Mouse (Mus musculus) retina, adult 2 months (tissue): Measurements from ENCODE around the gene Rbms1.

Experiments used
- DNase-seq: peaks from one replicate; pipeline ENCODE4 v3.0.0-alpha.2; 2012; ENCODE audit warnings: low read depth, low spot score

Rbms1 gene

DNA sequence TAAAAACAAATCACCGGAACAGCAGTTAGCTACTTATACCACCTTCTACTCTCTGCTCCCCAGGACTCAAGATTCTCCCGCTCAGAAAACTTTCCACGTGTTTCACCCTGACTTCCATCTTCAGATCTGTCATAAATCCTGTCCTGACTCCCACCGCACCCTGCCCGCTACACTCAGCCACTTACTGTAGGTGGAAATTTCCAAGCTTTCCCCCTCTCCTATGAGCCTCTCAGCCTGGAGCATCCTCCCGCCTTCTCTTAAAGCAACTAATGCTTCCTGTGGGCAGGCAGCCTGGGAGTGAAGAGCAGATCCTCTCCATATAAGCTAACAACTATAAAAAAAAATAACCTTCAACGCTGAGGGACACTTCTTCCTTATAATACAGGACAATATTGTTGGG, 44.6 kb downstream of the Rbms1 start:
- no peak for DNase-seq

DNA sequence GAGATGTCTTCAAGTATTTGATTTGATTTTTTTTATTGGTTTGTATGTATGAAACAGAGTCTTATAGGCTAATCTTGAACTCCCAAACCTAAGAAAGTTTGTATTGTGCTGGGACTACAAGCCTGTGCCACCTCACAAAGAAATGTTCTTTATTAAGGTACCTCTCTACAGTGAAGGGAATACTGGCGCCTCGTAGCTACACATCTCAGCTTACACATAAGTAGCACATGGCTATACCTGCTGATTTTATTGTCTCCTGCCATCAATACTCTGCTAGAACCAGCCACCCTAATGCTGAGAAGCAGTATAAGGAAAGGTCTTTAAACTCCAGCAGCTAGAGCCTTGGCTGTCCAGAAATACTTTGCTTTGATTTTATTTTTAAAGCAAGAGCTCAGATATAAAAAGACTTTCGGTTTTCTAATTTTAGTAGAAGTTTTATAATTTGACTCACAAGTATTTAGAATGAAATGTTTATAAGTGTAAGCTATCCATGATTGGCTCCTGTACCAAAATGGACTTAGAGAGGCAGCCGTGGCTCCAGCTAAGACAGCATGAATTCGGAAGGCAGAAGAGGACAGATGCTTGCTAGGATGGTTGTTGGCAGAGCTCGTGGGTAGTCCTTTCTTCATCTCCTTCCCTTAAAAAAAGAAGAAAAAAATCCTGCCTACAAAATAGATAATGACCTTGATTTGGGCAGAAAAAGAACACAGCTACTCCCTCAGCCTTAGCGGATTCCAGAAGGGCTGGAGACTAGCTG, 48.3 kb downstream of the Rbms1 start:
- no peak for DNase-seq

DNA sequence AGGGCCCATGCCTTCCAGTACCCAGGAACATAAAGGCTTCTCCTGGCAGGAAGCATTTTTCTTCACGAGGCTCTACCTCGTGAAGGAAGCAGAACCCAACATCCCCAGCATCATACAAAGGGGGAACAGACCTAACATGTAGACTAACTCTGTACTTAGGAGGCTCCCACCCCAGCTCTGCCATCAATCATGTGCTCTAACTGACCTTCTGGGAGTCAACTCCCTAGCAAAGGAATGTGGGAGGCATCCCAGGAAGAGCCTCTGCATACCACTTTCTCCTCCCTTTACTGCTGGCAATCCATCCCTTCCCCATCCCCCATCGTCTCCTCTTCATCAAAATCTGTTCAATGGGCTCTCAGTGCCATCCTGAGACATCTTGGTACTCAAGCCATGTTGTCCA, 49.7 kb downstream of the Rbms1 start:
- DNase-seq = no peak

- no peak for DNase-seq
Measured at GRCm38 (mm10) chr2:60911716-60912115, 51.3 kb downstream of the Rbms1 start.

DNA sequence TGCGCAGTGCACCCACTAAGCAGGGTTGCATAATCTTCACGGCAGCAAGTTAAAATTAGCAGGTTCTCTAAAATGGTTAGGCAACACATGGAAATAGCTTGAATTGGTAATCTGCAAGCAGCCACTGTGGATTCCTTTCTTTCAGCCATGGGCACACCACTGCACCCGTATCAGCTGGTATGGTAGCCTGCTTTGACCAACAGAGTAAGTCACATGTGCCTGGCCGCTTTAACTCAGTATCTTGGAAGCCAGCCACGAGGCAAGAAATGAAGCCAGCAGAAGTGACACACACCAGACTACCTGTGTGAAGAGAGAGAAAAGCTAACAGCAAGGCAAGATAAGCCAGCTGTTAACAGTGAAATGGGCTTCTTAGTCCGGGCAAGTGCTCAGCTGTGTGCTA, 52.2 kb downstream of the Rbms1 start:
- no peak for DNase-seq

DNA sequence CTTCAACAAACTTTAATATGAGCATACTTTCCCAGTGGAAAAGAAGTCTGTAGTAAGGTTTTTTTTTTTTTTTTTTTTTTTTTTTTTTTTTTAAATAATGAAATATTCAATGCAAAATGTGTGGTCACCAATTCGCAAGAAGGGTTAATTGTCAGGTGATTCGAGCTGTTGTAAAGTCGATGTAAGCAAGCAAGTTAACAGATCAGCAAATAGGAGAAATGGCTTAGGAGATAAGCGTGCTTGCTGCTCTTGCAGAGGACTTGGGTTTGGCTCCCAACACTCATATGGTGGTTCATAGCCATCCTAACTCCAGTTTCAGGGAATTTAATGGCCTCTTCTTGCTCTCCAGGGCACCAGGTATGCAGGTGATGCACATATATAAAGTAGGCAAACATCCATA, 54.4 kb downstream of the Rbms1 start:
- no peak for DNase-seq

- DNase-seq = no peak
Measured at GRCm38 (mm10) chr2:60908116-60908515, 54.9 kb downstream of the Rbms1 start.

DNA sequence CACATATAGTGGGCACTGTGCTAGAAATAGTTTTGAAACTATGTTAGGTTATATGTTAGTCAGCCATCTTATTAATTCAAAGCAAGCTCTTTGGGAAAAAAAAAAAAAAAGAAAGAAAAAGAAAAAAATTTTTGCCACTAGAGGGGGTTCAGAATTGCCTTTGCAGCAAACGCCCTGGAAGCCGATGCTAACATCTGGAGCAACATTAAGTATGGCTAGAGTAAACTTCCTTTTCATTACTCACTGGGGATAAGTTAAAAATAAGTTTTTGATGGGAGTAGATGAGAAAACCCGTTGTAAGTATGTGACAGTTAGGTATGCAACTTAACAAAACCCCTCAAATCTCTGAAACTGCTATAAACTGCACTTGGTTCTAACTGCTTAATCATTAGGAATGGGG, 57.7 kb downstream of the Rbms1 start:
- no peak for DNase-seq

- no peak for DNase-seq
Measured at GRCm38 (mm10) chr2:60904141-60904540, 58.9 kb downstream of the Rbms1 start.

DNA sequence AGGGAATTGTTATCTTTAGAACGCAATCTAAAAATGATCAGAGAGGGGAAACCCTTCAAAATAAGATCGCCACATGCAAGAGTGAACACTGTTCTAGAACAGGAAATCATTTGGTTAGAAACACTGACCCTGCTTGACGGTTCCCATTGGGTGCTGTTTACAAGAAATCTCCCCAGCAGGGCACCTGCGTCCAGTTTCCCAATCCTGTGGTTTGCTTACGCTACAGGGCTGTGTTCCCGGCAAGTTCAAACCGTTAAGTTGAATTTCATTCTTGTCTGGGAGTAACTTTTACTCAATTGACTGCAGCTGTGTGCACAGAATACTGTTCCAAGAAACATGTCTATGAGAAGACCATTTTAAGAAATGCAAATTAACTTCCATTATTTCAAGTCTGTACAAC, 59.5 kb downstream of the Rbms1 start:
- no peak for DNase-seq

GRCm38 (mm10) chr2:60902446-60903137, 60.4 kb downstream of the Rbms1 start:
- DNase-seq = no peak

DNA sequence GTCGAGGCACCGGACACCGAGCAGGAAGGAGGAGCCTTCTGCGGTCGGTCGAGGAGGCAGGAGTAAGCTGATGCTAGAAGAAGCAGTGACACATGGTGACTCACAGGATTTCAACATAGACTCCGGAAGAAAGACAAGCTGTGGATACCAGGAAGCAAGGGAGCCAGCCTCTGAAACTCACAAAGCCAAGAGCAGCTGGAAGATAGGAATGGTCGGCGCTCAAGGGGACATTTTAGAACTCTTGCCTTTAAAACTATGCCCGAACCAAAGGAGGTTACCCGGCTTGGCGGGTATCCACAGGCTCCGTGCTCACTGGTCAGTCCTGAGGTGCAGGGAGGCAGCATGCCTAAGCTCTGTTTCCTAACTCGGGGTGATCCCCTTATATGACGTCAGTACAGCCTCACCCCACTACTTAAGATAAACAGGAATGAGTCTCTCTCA, 61.5 kb downstream of the Rbms1 start:
- no peak for DNase-seq

DNA sequence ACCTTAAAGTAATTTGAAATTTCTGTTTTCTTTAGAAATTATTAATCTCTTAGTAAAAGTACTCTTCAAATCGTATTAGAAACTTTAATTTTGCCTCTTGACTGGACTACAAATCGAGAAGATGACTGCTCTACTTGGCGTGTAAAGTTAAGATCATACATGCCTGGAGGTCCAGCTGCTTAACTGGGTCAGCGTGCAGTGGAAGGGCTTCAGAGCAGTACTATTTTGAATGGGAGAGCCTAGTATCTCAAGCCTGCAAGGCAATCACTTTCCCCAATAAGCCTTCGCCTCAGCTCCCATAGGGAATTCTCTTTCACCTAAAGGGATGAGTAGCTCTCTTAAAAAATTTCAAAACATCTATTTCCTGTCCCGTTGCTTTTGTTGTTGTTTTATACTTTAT, 62.0 kb downstream of the Rbms1 start:
- DNase-seq = no peak

DNA sequence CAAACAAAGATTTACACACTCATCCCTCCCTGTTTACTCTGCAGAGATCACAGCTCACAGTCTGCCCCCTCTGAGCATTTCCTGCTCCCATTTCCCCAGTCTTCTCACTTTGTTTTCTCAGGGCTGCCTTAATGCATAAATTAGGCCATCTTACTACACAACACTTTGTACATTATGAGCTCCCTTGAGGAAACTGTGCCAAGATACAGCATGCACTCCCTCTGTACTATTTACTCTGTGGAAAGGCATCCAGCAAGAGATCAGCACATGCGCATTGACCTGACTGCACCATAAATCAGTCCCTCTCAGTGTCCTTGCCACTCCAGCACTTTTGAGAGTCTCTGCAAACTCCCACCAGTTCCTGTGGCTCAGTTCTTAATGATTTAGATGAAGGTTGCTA, 70.0 kb downstream of the Rbms1 start:
- DNase-seq = no peak

- no peak for DNase-seq
Measured at GRCm38 (mm10) chr2:60883931-60884330, 79.1 kb downstream of the Rbms1 start.

DNA sequence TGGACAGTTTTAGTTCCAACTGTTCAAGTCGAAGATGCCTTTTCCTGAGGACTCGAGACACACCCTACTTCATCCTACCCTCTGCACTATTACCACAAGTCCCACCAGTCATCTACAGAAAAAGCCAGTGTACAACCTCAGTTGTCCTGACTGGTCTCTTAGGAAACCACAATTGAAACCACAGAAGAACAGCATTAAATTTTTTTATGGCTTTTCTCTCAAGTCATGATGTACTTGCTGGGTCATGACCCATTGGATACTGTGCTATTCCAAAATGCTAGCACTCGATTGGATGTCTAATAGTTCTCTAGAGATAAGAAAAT, 80.0 kb downstream of the Rbms1 start:
- no peak for DNase-seq

DNA sequence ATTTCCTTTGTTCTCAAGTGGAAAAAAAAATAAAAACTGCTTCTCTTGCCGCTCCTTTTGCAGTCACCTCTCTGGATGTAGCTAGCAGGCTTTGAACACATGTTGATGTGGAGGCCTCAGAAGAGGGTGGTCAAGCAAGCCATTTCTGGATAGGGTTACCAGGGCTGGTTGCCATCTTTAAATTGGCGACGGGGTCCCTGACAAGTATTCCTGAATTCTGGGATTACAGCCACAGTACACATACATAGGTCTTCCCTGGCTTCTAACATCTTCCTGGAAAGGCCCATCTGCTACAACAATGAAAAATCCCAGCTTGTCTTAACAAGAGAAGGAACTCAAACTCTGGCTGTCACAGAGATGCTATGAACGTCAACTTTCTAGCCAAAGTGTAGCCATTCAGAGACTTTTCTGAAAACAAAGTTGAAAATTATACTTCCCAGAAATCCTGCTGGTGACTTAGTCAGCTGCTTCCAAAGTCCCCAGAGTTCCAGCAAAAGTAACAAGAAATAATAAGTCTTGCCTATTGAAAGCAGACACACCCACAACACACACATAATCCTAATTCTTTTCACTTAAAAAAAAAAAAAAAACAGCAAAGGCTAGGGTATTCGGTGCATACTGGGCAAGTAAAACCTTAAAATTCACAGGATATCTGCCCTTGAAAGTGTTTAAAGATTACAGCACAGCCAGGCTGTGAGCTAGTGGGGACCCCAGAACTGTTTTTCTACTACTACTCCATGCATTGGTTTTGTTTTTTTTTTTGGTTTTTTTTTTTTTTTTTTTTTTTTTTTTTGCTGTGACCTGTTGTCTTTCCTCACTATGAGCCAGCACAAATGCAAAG, 80.6 kb downstream of the Rbms1 start:
- no peak for DNase-seq

DNA sequence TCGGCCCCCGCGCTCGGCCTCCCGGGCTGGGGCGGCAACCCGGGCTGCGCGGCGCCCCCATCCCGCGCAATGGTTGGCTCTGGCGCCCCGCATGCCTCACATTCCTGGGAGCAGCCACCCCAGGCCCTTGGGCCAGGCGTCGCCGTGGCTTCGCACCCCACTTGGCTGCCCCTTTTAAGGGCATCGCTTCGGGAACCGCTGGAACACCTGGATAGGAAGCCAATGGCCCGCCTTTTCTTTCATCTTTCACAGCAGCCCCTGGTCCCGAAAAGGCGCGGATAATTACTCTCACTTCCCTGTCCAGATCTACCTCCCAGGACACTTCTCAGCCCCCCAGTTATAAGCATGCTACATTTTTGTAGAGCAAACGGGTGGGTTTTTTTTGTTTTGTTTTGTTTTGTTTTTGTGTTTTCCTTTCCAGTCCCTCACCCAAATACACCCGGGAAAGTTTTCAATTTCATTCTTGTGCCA, 81.4 kb downstream of the Rbms1 start:
- no peak for DNase-seq

GRCm38 (mm10) chr2:60880789-60881570, 82.0 kb downstream of the Rbms1 start:
- DNase-seq = no peak

- no peak for DNase-seq
Measured at GRCm38 (mm10) chr2:60879966-60880788, 82.8 kb downstream of the Rbms1 start.
